In the genomic region with DNA sequence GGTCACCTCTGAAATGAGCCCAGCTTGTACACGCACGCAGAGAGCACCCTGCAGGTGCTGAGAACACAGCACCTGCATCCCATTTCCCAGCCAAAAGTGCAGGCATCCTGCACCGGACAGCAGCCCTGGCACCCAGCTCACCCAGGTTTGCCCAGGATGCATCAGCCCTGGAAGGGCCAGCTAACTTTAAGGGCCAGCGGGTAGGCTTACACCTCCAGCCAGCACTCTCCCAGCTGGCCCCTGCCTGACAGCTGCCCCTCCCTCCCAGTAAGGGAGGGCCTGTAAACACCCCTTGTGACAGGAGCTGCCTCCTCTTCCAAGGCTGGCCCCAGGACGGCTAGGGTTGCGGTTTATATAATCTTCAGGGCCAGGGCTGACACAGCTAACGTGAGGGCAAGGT, we compare ENCODE assay signal across 9 mouse cellular contexts. TPM values are rescaled to one million over a fixed set of nuclear protein-coding genes. Genes with fewer than 3 reads are reported as not detected.
DNase-seq lines count a peak whose midpoint lies in the region; ATAC-seq and TF ChIP-seq lines count a peak whose summit lies in the region.
"Had no signal": no experiment of that assay in that cellular context is flagged by ENCODE, and none has a peak within 500 bp of the region (broad histone marks: within the 10 kb centered on the region; RNA-seq: fewer than 3 reads in every experiment).

No protein-coding gene starts in this region.

- H3K36me3 ChIP-seq in heart, embryonic 12.5 days: no peaks in the 10 kb centered on the region
- no peaks in the 10 kb centered on the region for H3K36me3 ChIP-seq in heart, embryonic 10.5 days
- no peaks in the 10 kb centered on the region for H3K36me3 ChIP-seq in embryonic facial prominence, embryonic 15.5 days
- peaks cover 13% of the 10 kb centered on the region for H3K36me3 ChIP-seq in hindbrain, embryonic 13.5 days
- H3K36me3 ChIP-seq in neural tube, embryonic 15.5 days: no peaks in the 10 kb centered on the region
- H3K36me3 ChIP-seq in lung, postnatal 0 days (ENCODE audit: insufficient read depth, low read length): no peaks in the 10 kb centered on the region

- ATAC-seq in heart, embryonic 12.5 days (ENCODE audit: insufficient number of reproducible peaks, low FRiP score): no peak
- ATAC-seq in embryonic facial prominence, embryonic 15.5 days (ENCODE audit: insufficient number of reproducible peaks, low FRiP score, low TSS enrichment, low read depth): no peak
- no peak for ATAC-seq in hindbrain, embryonic 13.5 days (ENCODE audit: low FRiP score)
- no peak for ATAC-seq in neural tube, embryonic 15.5 days (ENCODE audit: low FRiP score)
- ATAC-seq in lung, postnatal 0 days: no peak

- no peak overlapping the region for H3K4me3 ChIP-seq in heart, embryonic 12.5 days
- no peak overlapping the region for H3K4me3 ChIP-seq in heart, embryonic 10.5 days
- 0 out of 2 replicates have a peak overlapping the region, but pooled peaks have one; percentile 68 for H3K4me3 ChIP-seq in embryonic facial prominence, embryonic 15.5 days (replicated peaks)
- peak overlapping the region; percentile 94 for H3K4me3 ChIP-seq in hindbrain, embryonic 13.5 days
- peak overlapping the region; percentile 56 for H3K4me3 ChIP-seq in neural tube, embryonic 15.5 days (replicated peaks)
- H3K4me3 ChIP-seq in lung, postnatal 0 days (ENCODE audit: low read depth, low read length): no peak overlapping the region

- 29% methylated on average over 7 of the region's 7 CpGs for WGBS in heart, embryonic 12.5 days
- WGBS in heart, embryonic 10.5 days: 28% methylated on average over 7 of the region's 7 CpGs
- WGBS in embryonic facial prominence, embryonic 15.5 days: 60% methylated on average over 7 of the region's 7 CpGs
- 33% methylated on average over 7 of the region's 7 CpGs for WGBS in hindbrain, embryonic 13.5 days
- 31% methylated on average over 7 of the region's 7 CpGs for WGBS in neural tube, embryonic 15.5 days
- WGBS in lung, postnatal 0 days: 57% methylated on average over 7 of the region's 7 CpGs

- no peak overlapping the region for H3K9ac ChIP-seq in heart, embryonic 12.5 days
- H3K9ac ChIP-seq in embryonic facial prominence, embryonic 15.5 days: no peak overlapping the region
- H3K9ac ChIP-seq in hindbrain, embryonic 13.5 days: peak overlapping the region; percentile 92
- H3K9ac ChIP-seq in neural tube, embryonic 15.5 days (replicated peaks): peak overlapping the region; percentile 69
- no peak overlapping the region for H3K9ac ChIP-seq in lung, postnatal 0 days (replicated peaks; ENCODE audit: low read depth)

- TF ChIP-seq CTCF in lung, postnatal 0 days (IDR thresholded peaks at IDR 0.05): no peak

- peaks cover 46% of the 10 kb centered on the region for H3K4me1 ChIP-seq in heart, embryonic 12.5 days (replicated peaks)
- peaks cover 51% of the 10 kb centered on the region for H3K4me1 ChIP-seq in heart, embryonic 10.5 days
- H3K4me1 ChIP-seq in embryonic facial prominence, embryonic 15.5 days: peaks cover 46% of the 10 kb centered on the region
- peaks cover 60% of the 10 kb centered on the region for H3K4me1 ChIP-seq in hindbrain, embryonic 13.5 days (replicated peaks)
- peaks cover 62% of the 10 kb centered on the region for H3K4me1 ChIP-seq in neural tube, embryonic 15.5 days
- H3K4me1 ChIP-seq in lung, postnatal 0 days (ENCODE audit: insufficient read depth, low read depth, low read length): peaks cover 3% of the 10 kb centered on the region; the same call in 1 of the 2 replicates

- no peak for DNase-seq in heart, embryonic 10.5 days (ENCODE audit: low spot score)
- DNase-seq in adrenal gland, postnatal 4 days (ENCODE audit: low spot score in 2 of 2): no peak
- DNase-seq in natural killer cell, adult 2 months (ENCODE audit: low spot score in 2 of 2): no peak
- no peak for DNase-seq in lung, postnatal 0 days (ENCODE audit: low spot score)
- DNase-seq: liver had no signal

- H3K27ac ChIP-seq in heart, embryonic 12.5 days (ENCODE audit: poor library complexity, severe bottlenecking): no peak overlapping the region
- no peak overlapping the region for H3K27ac ChIP-seq in heart, embryonic 10.5 days
- no peak overlapping the region for H3K27ac ChIP-seq in embryonic facial prominence, embryonic 15.5 days (replicated peaks)
- no peak overlapping the region for H3K27ac ChIP-seq in hindbrain, embryonic 13.5 days
- H3K27ac ChIP-seq in neural tube, embryonic 15.5 days (replicated peaks): no peak overlapping the region
- no peak overlapping the region for H3K27ac ChIP-seq in lung, postnatal 0 days (ENCODE audit: low read length)

- H3K4me2 ChIP-seq in heart, embryonic 12.5 days: peak overlapping the region; percentile 18; the same call in 1 of the 2 replicates
- H3K4me2 ChIP-seq in embryonic facial prominence, embryonic 15.5 days (replicated peaks): peak overlapping the region; percentile 99; the same call in 1 of the 2 replicates
- H3K4me2 ChIP-seq in hindbrain, embryonic 13.5 days: peak overlapping the region; percentile 82
- H3K4me2 ChIP-seq in neural tube, embryonic 15.5 days: peak overlapping the region; percentile 94
- no peak overlapping the region for H3K4me2 ChIP-seq in lung, postnatal 0 days (replicated peaks; ENCODE audit: low read depth, low read length)

- H3K27me3 ChIP-seq in heart, embryonic 12.5 days (replicated peaks): peaks cover 78% of the 10 kb centered on the region
- H3K27me3 ChIP-seq in heart, embryonic 10.5 days (ENCODE audit: insufficient read depth, poor library complexity, severe bottlenecking): peaks cover 80% of the 10 kb centered on the region
- peaks cover 34% of the 10 kb centered on the region for H3K27me3 ChIP-seq in embryonic facial prominence, embryonic 15.5 days
- H3K27me3 ChIP-seq in hindbrain, embryonic 13.5 days: peaks cover 20% of the 10 kb centered on the region
- H3K27me3 ChIP-seq in neural tube, embryonic 15.5 days (replicated peaks): peaks cover 13% of the 10 kb centered on the region; the same call in 1 of the 2 replicates
- H3K27me3 ChIP-seq in lung, postnatal 0 days (replicated peaks; ENCODE audit: insufficient read depth, low read length): peaks cover 33% of the 10 kb centered on the region

- no peaks in the 10 kb centered on the region for H3K9me3 ChIP-seq in heart, embryonic 12.5 days (replicated peaks)
- no peaks in the 10 kb centered on the region for H3K9me3 ChIP-seq in heart, embryonic 10.5 days
- H3K9me3 ChIP-seq in embryonic facial prominence, embryonic 15.5 days (replicated peaks): no peaks in the 10 kb centered on the region
- no peaks in the 10 kb centered on the region for H3K9me3 ChIP-seq in hindbrain, embryonic 13.5 days
- no peaks in the 10 kb centered on the region for H3K9me3 ChIP-seq in neural tube, embryonic 15.5 days (replicated peaks)
- H3K9me3 ChIP-seq in lung, postnatal 0 days (ENCODE audit: low read length): no peaks in the 10 kb centered on the region

- no peak for TF ChIP-seq EP300 in lung, postnatal 0 days (IDR thresholded peaks at IDR 0.05)

RNA-seq across cellular contexts. Expression of a gene that starts 2.4 kb away (rescaled TPM):
- 0.89 and 1.4 TPM in 2 replicates for polyA plus RNA-seq in heart, embryonic 12.5 days (2016; fragmentation: Nextera tagmentation; extraction: Ambion mirVana)
- 0.89 TPM in 2 replicates for polyA plus RNA-seq in heart, embryonic 10.5 days (2016; fragmentation: Nextera tagmentation; extraction: Ambion mirVana)
- 2.6 and 3.1 TPM in 2 replicates for polyA plus RNA-seq in embryonic facial prominence, embryonic 15.5 days (2015; fragmentation: Nextera tagmentation; extraction: Ambion mirVana)
- polyA plus RNA-seq in hindbrain, embryonic 13.5 days (2015; fragmentation: Nextera tagmentation; extraction: Ambion mirVana): 20.3 and 20.7 TPM in 2 replicates
- 16.0 and 19.0 TPM in 2 replicates for polyA plus RNA-seq in neural tube, embryonic 15.5 days (2015; fragmentation: Nextera tagmentation; extraction: Ambion mirVana)
- 10 to 100 TPM; 10.1 to 10.5 TPM for total RNA-seq in adrenal gland, postnatal 4 days (2021)
- 0.36 and 0.39 TPM in 2 replicates for polyA plus RNA-seq in lung, postnatal 0 days (2015; fragmentation: Nextera tagmentation; extraction: Ambion mirVana)

RNA-seq across cellular contexts. Expression of a gene that starts 41.9 kb away (rescaled TPM):
- 51.0 and 55.8 TPM in 2 replicates for polyA plus RNA-seq in heart, embryonic 12.5 days (2016; fragmentation: Nextera tagmentation; extraction: Ambion mirVana)
- polyA plus RNA-seq in heart, embryonic 10.5 days (2016; fragmentation: Nextera tagmentation; extraction: Ambion mirVana): 51.3 and 55.3 TPM in 2 replicates
- 61.1 and 62.7 TPM in 2 replicates for polyA plus RNA-seq in embryonic facial prominence, embryonic 15.5 days (2015; fragmentation: Nextera tagmentation; extraction: Ambion mirVana)
- 19.3 and 19.9 TPM in 2 replicates for polyA plus RNA-seq in hindbrain, embryonic 13.5 days (2015; fragmentation: Nextera tagmentation; extraction: Ambion mirVana)
- 37.4 and 38.9 TPM in 2 replicates for polyA plus RNA-seq in neural tube, embryonic 15.5 days (2015; fragmentation: Nextera tagmentation; extraction: Ambion mirVana)
- 10 to 100 TPM; 49.0 to 51.9 TPM for total RNA-seq in adrenal gland, postnatal 4 days (2021)
- polyA plus RNA-seq in lung, postnatal 0 days (2015; fragmentation: Nextera tagmentation; extraction: Ambion mirVana): 66.3 and 72.0 TPM in 2 replicates

Comparison
In these comparisons a context has a peak if more than half of its experiments do, and no peak if none do; other contexts are left out.
1. H3K4me3 ChIP-seq: peak in embryonic facial prominence, embryonic 15.5 days (single experiment), hindbrain, embryonic 13.5 days (single experiment) and neural tube, embryonic 15.5 days (single experiment); none in heart, embryonic 12.5 days (single experiment), heart, embryonic 10.5 days (single experiment) and lung, postnatal 0 days (single experiment).
2. H3K9ac ChIP-seq: peak in hindbrain, embryonic 13.5 days (single experiment) and neural tube, embryonic 15.5 days (single experiment); none in heart, embryonic 12.5 days (single experiment), embryonic facial prominence, embryonic 15.5 days (single experiment) and lung, postnatal 0 days (single experiment).